Mouse (Mus musculus): ENCODE measurements around the gene Tmem39a. TPM values are rescaled to one million over a fixed set of nuclear protein-coding genes. Genes with fewer than 3 reads are reported as not detected.

The Tmem39a gene
- 10 to 100 TPM; 18.3 to 27.7 TPM for total RNA-seq (2021)

- intact Hi-C loops (cut with DNase I) = no loop called here
- no peak for DNase-seq (ENCODE audit: low spot score)
Observed at GRCm38 (mm10) chr16:38558221-38558748, at the start of gene Tmem39a. Tmem39a (plus strand) TSS chr16:38558698.

- intact Hi-C loops (cut with DNase I) = no loop called here
- DNase-seq (ENCODE audit: low spot score) = no peak
Observed at GRCm38 (mm10) chr16:38510846-38511245, 47.7 kb upstream of the Tmem39a start.

- intact Hi-C loops (cut with DNase I) = no loop called here
- DNase-seq (ENCODE audit: low spot score) = no peak
Observed at GRCm38 (mm10) chr16:38519140-38519539, 39.4 kb upstream of the Tmem39a start.

GRCm38 (mm10) chr16:38521211-38521987, 37.1 kb upstream of the Tmem39a start:
- DNase-seq (ENCODE audit: low spot score) = no peak
- intact Hi-C loops (cut with DNase I) = no loop called here

- peak; percentile 93 for DNase-seq (ENCODE audit: low spot score)
- intact Hi-C loops (cut with DNase I) = loop anchor here (2.0 kb wide), 1 partner anchor 28 kb away; the partner anchor contains the start of gene Poglut1
Observed at GRCm38 (mm10) chr16:38522129-38523084, 36.1 kb upstream of the Tmem39a start, which contains the start of gene Timmdc1. Timmdc1 (minus strand) TSS chr16:38522663.

- intact Hi-C loops (cut with DNase I) = no loop called here
- DNase-seq (ENCODE audit: low spot score) = no peak
Observed at GRCm38 (mm10) chr16:38526264-38526663, 32.2 kb upstream of the Tmem39a start.

GRCm38 (mm10) chr16:38536544-38537146, 21.9 kb upstream of the Tmem39a start:
- DNase-seq (ENCODE audit: low spot score) = peak; percentile 51
- intact Hi-C loops (cut with DNase I) = loop anchor here (1.0 to 10.0 kb wide), 3 partner anchors 188 to 521 kb away; no protein-coding TSS in a partner anchor

GRCm38 (mm10) chr16:38538716-38539380, 19.6 kb upstream of the Tmem39a start:
- intact Hi-C loops (cut with DNase I) = loop anchor here (5.0 to 10.0 kb wide), 2 partner anchors 186 to 518 kb away; no protein-coding TSS in a partner anchor
- no peak for DNase-seq (ENCODE audit: low spot score)

GRCm38 (mm10) chr16:38548000-38548399, 10.5 kb upstream of the Tmem39a start:
- no peak for DNase-seq (ENCODE audit: low spot score)
- intact Hi-C loops (cut with DNase I) = no loop called here

GRCm38 (mm10) chr16:38549479-38550396, 8.8 kb upstream of the Tmem39a start, which contains the start of gene Poglut1:
Poglut1 (minus strand) TSS chr16:38550258.
- DNase-seq (ENCODE audit: low spot score) = peak; percentile 65
- intact Hi-C loops (cut with DNase I) = loop anchor here (2.0 kb wide), 1 partner anchor 27 kb away; the partner anchor contains the start of gene Timmdc1

- intact Hi-C loops (cut with DNase I) = no loop called here
- DNase-seq (ENCODE audit: low spot score) = no peak
Observed at GRCm38 (mm10) chr16:38555988-38556387, 2.5 kb upstream of the Tmem39a start.

GRCm38 (mm10) chr16:38562131-38562967, 3.9 kb downstream of the Tmem39a start:
- intact Hi-C loops (cut with DNase I) = loop anchor here (5.0 kb wide), 1 partner anchor 50 kb away; no protein-coding TSS in a partner anchor
- peak; percentile 88 for DNase-seq (ENCODE audit: low spot score)

- DNase-seq (ENCODE audit: low spot score) = no peak
Observed at GRCm38 (mm10) chr16:38562968-38563327, 4.5 kb downstream of the Tmem39a start.

GRCm38 (mm10) chr16:38563516-38563915, 5.0 kb downstream of the Tmem39a start:
- intact Hi-C loops (cut with DNase I) = loop anchor here (5.0 kb wide), 1 partner anchor 49 kb away; no protein-coding TSS in a partner anchor
- DNase-seq (ENCODE audit: low spot score) = no peak

More at GRCm38 (mm10) chr16:38562968-38563327, 4.5 kb downstream of the Tmem39a start:
- intact Hi-C loops (cut with DNase I) = loop anchor here (5.0 kb wide), 1 partner anchor 49 kb away; no protein-coding TSS in a partner anchor

GRCm38 (mm10) chr16:38568192-38568591, 9.7 kb downstream of the Tmem39a start:
- no peak for DNase-seq (ENCODE audit: low spot score)
- intact Hi-C loops (cut with DNase I) = no loop called here

- DNase-seq (ENCODE audit: low spot score) = no peak
- intact Hi-C loops (cut with DNase I) = no loop called here
Observed at GRCm38 (mm10) chr16:38571481-38571880, 13.0 kb downstream of the Tmem39a start.

- DNase-seq (ENCODE audit: low spot score) = no peak
- intact Hi-C loops (cut with DNase I) = no loop called here
Observed at GRCm38 (mm10) chr16:38584761-38585160, 26.3 kb downstream of the Tmem39a start.

Data from heart, postnatal 25 days (tissue).